Mouse (Mus musculus): ENCODE measurements at regions not wholly inside any gene's neighbourhood (a gene's known extent, or its start where the extent isn't known, plus 50 kb on each side); places are given as distances from the start of the nearest gene placed in this dataset.

DNA sequence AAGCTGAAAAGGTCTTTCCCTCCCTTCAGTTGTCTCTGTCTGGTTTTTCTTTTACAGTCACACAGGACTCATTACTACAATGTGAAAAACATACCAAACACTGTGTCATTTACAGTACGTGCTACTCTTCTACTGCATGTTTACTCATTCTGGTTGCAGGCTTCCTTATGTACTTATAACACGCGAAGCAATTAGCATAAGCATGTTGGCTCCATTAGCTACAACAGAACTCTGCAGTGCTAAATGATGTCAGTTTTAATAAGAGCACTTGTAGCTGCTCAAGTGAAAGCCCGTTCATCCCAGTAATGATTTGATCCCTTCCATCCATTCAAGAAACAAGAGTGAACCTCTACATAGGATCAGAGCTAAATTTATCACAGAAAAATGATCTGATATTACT lies 199.2 kb downstream of the S1pr1 start:
- no peaks in the 10 kb centered on the region for H3K27me3 ChIP-seq (ENCODE audit: control insufficient read depth)
- TF ChIP-seq TAL1 (IDR thresholded peaks at IDR 0.05; ENCODE audit: low read length) (no peak), GATA1 (IDR thresholded peaks at IDR 0.05; ENCODE audit: low read length) (no peak)
- H3K4me1 ChIP-seq (ENCODE audit: control insufficient read depth), result no peaks in the 10 kb centered on the region
- H3K36me3 ChIP-seq (ENCODE audit: control insufficient read depth), result no peaks in the 10 kb centered on the region
- H3K4me3 ChIP-seq (replicated peaks), result no peak overlapping the region
- H3K9me3 ChIP-seq (ENCODE audit: control insufficient read depth, low read length), result no peaks in the 10 kb centered on the region

DNA sequence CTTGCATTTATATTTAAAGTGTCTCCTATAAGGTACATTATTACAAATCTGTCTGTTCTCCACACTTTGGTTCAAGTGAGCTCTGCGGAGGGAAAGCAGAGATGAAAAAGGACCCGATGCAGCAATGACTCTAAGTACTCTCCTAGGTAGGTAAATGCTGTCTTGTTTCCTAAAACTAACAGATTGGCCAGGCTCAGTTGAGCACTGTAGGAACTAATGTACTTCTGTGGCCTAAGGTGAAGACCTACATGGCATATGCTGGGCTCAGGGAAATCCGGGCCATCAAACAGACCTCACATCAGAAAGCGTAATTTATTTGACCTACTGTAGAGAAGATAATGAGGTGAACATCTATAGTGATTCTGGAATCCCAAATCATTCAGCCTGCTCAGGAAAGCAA lies 205.2 kb downstream of the S1pr1 start:
- no peaks in the 10 kb centered on the region for H3K4me1 ChIP-seq (ENCODE audit: control insufficient read depth)
- no peaks in the 10 kb centered on the region for H3K36me3 ChIP-seq (ENCODE audit: control insufficient read depth)
- no peak overlapping the region for H3K4me3 ChIP-seq (replicated peaks)
- TF ChIP-seq GATA1 (IDR thresholded peaks at IDR 0.05; ENCODE audit: low read length) (no peak), TAL1 (IDR thresholded peaks at IDR 0.05; ENCODE audit: low read length) (no peak)
- H3K9me3 ChIP-seq (ENCODE audit: control insufficient read depth, low read length), result no peaks in the 10 kb centered on the region
- H3K27me3 ChIP-seq (ENCODE audit: control insufficient read depth), result no peaks in the 10 kb centered on the region

DNA sequence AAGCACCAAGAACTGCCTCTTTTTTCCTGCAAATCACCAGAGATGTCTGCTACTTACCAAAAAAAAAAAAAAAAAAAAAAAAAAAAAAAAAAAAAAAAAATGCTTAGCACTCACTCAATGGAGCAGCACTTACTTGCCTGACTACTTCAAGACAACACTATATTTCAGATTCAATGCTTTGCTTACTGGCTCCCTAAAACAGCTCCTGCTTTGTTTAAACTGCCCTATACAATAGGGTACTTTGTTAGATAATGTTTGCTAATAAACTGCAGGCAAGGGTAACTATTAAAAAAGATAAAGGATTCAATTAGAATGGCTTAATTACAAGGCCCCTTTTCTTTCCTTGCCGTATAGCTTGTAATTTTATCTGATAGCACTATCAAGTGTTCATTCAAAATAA lies 217.5 kb downstream of the S1pr1 start:
- H3K4me3 ChIP-seq (replicated peaks), result no peak overlapping the region
- no peak for TF ChIP-seq TAL1 (IDR thresholded peaks at IDR 0.05; ENCODE audit: low read length)
- no peak for TF ChIP-seq GATA1 (IDR thresholded peaks at IDR 0.05; ENCODE audit: low read length)

DNA sequence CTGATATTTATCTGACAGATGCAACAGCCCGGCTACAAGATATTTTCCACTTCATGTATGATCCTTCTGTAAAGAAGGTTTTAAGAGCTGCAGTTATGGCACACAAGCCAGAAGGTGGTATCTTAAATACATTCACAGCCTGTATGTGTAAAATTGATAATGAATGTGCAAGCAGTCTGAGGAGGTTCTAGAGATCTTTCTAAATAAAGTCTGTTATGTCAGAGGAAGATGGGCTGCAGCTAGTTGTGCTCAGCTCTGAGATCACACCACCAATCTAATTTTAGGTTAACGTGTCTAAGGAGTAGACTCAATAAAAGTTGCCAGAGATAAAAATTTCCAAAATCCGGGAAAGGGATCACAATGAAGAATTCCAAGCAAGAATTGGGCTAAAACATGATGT lies 218.8 kb downstream of the S1pr1 start:
- H3K4me1 ChIP-seq (ENCODE audit: control insufficient read depth), result no peaks in the 10 kb centered on the region
- no peak overlapping the region for H3K4me3 ChIP-seq (replicated peaks)
- no peaks in the 10 kb centered on the region for H3K9me3 ChIP-seq (ENCODE audit: control insufficient read depth, low read length)
- TF ChIP-seq GATA1 (IDR thresholded peaks at IDR 0.05; ENCODE audit: low read length), result no peak
- no peaks in the 10 kb centered on the region for H3K36me3 ChIP-seq (ENCODE audit: control insufficient read depth)
- H3K27me3 ChIP-seq (ENCODE audit: control insufficient read depth), result no peaks in the 10 kb centered on the region

More for the DNA sequence above, 217.5 kb downstream of the S1pr1 start:
- no peaks in the 10 kb centered on the region for H3K36me3 ChIP-seq (ENCODE audit: control insufficient read depth)
- no peaks in the 10 kb centered on the region for H3K4me1 ChIP-seq (ENCODE audit: control insufficient read depth)
- no peaks in the 10 kb centered on the region for H3K27me3 ChIP-seq (ENCODE audit: control insufficient read depth)
- H3K9me3 ChIP-seq (ENCODE audit: control insufficient read depth, low read length), result no peaks in the 10 kb centered on the region

DNA sequence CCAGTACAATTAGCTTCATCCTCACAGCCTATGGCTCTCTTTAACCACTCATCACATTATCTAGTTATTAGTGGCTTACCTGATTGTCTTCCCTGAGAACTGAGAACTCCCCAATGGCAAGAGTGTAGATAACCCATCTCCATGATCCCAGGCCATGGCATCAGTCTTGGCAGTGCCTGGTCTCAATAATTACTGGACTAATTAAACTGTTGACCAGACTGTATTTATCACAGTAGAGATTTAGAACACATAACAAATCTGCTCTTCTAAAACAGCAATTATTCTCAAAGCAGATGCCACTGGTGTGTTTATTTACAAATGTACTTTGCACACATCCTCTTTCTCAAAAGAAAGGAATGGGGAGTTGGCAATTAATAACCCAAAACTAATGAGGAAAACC lies 219.2 kb downstream of the S1pr1 start:
- no peak overlapping the region for H3K4me3 ChIP-seq (replicated peaks)
- H3K9me3 ChIP-seq (ENCODE audit: control insufficient read depth, low read length), result no peaks in the 10 kb centered on the region
- no peak for TF ChIP-seq TAL1 (IDR thresholded peaks at IDR 0.05; ENCODE audit: low read length)
- TF ChIP-seq GATA1 (IDR thresholded peaks at IDR 0.05; ENCODE audit: low read length), result no peak
- no peaks in the 10 kb centered on the region for H3K36me3 ChIP-seq (ENCODE audit: control insufficient read depth)
- H3K4me1 ChIP-seq (ENCODE audit: control insufficient read depth), result no peaks in the 10 kb centered on the region
- no peaks in the 10 kb centered on the region for H3K27me3 ChIP-seq (ENCODE audit: control insufficient read depth)

DNA sequence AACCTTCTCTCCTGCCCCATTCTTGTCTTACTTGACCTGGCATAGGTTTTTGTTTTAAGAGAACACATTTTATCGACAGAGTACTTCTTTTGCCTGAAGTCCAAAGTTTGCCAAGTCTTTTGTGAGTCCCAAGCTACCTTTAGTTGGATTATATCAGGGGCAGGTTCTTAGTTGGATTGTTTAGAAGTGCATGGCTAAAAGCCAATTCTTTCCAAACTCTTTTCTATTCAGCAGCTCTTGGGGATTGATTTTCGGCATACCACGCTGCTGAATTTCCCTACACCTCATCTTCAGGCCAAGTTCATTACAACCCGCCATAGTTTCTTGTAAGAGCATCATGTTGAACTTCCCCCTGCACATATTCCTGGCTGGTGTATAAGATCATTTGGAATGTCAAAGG lies 245.9 kb downstream of the S1pr1 start:
- no peak for TF ChIP-seq GATA1 (IDR thresholded peaks at IDR 0.05; ENCODE audit: low read length)
- TF ChIP-seq TAL1 (IDR thresholded peaks at IDR 0.05; ENCODE audit: low read length), result no peak
- no peaks in the 10 kb centered on the region for H3K4me1 ChIP-seq (ENCODE audit: control insufficient read depth)
- no peak overlapping the region for H3K4me3 ChIP-seq (replicated peaks)

DNA sequence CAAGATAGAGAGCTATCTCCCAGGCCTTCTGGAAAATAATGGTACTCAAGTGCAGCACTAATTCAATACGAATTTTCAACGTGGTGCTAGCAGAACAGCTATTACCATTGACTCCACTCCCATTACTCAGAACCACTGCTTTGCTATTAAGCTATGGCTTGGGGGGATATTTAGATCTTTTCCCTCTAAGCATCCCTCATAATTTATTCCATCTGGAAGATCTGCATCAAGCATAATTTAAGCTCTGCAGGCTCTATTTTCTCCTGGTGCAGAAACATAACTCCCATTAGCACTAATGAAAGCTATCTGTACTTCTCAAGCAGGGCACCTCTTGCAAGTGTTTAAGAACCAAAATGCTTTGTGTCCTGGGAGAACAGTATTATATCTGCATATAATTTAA lies 247.0 kb downstream of the S1pr1 start:
- Histone ChIP-seq H3K4me3 (replicated peaks) (no peak overlapping the region), H3K27me3 (ENCODE audit: control insufficient read depth) (no peaks in the 10 kb centered on the region), H3K4me1 (ENCODE audit: control insufficient read depth) (no peaks in the 10 kb centered on the region), H3K9me3 (ENCODE audit: control insufficient read depth, low read length) (no peaks in the 10 kb centered on the region), H3K36me3 (ENCODE audit: control insufficient read depth) (no peaks in the 10 kb centered on the region)
- TF ChIP-seq GATA1 (IDR thresholded peaks at IDR 0.05; ENCODE audit: low read length), result no peak
- no peak for TF ChIP-seq TAL1 (IDR thresholded peaks at IDR 0.05; ENCODE audit: low read length)

More for the DNA sequence above, 245.9 kb downstream of the S1pr1 start:
- Histone ChIP-seq H3K9me3 (ENCODE audit: control insufficient read depth, low read length) (no peaks in the 10 kb centered on the region), H3K27me3 (ENCODE audit: control insufficient read depth) (no peaks in the 10 kb centered on the region), H3K36me3 (ENCODE audit: control insufficient read depth) (no peaks in the 10 kb centered on the region)

DNA sequence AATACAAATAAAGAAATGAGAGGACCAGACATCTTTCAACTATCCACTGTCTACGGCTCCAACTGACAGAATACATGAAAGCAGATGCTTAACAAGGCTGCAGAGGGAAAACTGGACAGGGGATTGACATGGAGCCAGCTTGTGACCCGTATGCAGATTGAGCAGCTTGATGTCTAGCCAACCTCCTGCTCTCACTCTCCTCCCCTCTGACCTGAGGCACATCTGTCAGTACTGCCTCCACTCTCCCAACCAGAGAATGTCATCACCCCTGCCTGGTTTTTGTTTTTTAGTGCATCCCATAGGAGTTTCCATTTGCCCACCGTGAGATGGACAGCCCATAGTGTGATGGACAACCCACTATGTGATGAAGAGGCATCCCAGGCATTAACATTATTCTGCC lies 252.2 kb downstream of the S1pr1 start:
- Histone ChIP-seq H3K4me1 (ENCODE audit: control insufficient read depth) (no peaks in the 10 kb centered on the region), H3K4me3 (replicated peaks) (no peak overlapping the region), H3K27me3 (ENCODE audit: control insufficient read depth) (no peaks in the 10 kb centered on the region), H3K36me3 (ENCODE audit: control insufficient read depth) (no peaks in the 10 kb centered on the region), H3K9me3 (ENCODE audit: control insufficient read depth, low read length) (no peaks in the 10 kb centered on the region)
- TF ChIP-seq TAL1 (IDR thresholded peaks at IDR 0.05; ENCODE audit: low read length), result no peak
- TF ChIP-seq GATA1 (IDR thresholded peaks at IDR 0.05; ENCODE audit: low read length), result no peak

All from erythroblast, embryonic 14.5 days (primary cell).